Mouse (Mus musculus): ENCODE results near the gene Dgkd. TPM values are rescaled to one million over a fixed set of nuclear protein-coding genes. Genes with fewer than 3 reads are reported as not detected.
"Not testable (repeated sequence)": the region's sequence is repeated elsewhere in the genome, so short reads cannot be mapped to it uniquely, and the experiment has no call there.

Gene Dgkd
- polyA plus RNA-seq, 1 experiment from 2014 or later: 19.7 TPM

GRCm38 (mm10) chr1:87827476-87827875 is 25.6 kb upstream of the Dgkd start:
- not testable (repeated sequence) for H3K9ac ChIP-seq; H3K4me3 ChIP-seq; H3K4me1 ChIP-seq (replicated peaks); H3K36me3 ChIP-seq; H3K4me2 ChIP-seq; H3K9me3 ChIP-seq (replicated peaks); ATAC-seq (replicated peaks; ENCODE audit: insufficient number of reproducible peaks, insufficient read depth, low FRiP score, low read depth); H3K27me3 ChIP-seq; H3K27ac ChIP-seq
- WGBS: 84% methylated on average over 1 of the region's 1 CpGs

GRCm38 (mm10) chr1:87828185-87828584 is 24.9 kb upstream of the Dgkd start:
- no peak overlapping the region for H3K4me3 ChIP-seq
- H3K4me2 ChIP-seq: no peak overlapping the region
- no peak for ATAC-seq (replicated peaks; ENCODE audit: insufficient number of reproducible peaks, insufficient read depth, low FRiP score, low read depth)
- 56% methylated on average over 9 of the region's 9 CpGs for WGBS
- no peaks in the 10 kb centered on the region for H3K36me3 ChIP-seq
- no peaks in the 10 kb centered on the region for H3K27me3 ChIP-seq
- no peaks in the 10 kb centered on the region for H3K9me3 ChIP-seq (replicated peaks)
- peaks cover 8% of the 10 kb centered on the region; the same call in 1 of the 2 replicates for H3K4me1 ChIP-seq (replicated peaks)
- H3K27ac ChIP-seq: no peak overlapping the region
- no peak overlapping the region for H3K9ac ChIP-seq

GRCm38 (mm10) chr1:87828926-87829580 is 24.0 kb upstream of the Dgkd start:
- no peak overlapping the region for H3K4me3 ChIP-seq
- H3K4me2 ChIP-seq: no peak overlapping the region
- 47% methylated on average over 7 of the region's 7 CpGs for WGBS
- H3K9ac ChIP-seq: no peak overlapping the region
- H3K27me3 ChIP-seq: no peaks in the 10 kb centered on the region
- H3K27ac ChIP-seq: peak overlapping the region; percentile 42
- H3K36me3 ChIP-seq: no peaks in the 10 kb centered on the region
- ATAC-seq (replicated peaks; ENCODE audit: insufficient number of reproducible peaks, insufficient read depth, low FRiP score, low read depth): no peak
- no peaks in the 10 kb centered on the region for H3K9me3 ChIP-seq (replicated peaks)
- peaks cover 8% of the 10 kb centered on the region; the same call in 1 of the 2 replicates for H3K4me1 ChIP-seq (replicated peaks)

GRCm38 (mm10) chr1:87829621-87830211 is 23.4 kb upstream of the Dgkd start:
- Histone ChIP-seq H3K4me3 (no peak overlapping the region), H3K9ac (no peak overlapping the region), H3K27ac (peak overlapping the region; percentile 42), H3K9me3 (replicated peaks) (no peaks in the 10 kb centered on the region), H3K36me3 (no peaks in the 10 kb centered on the region), H3K4me1 (replicated peaks) (peaks cover 8% of the 10 kb centered on the region; the same call in 1 of the 2 replicates), H3K4me2 (no peak overlapping the region), H3K27me3 (no peaks in the 10 kb centered on the region)
- 38% methylated on average over 6 of the region's 6 CpGs for WGBS
- no peak for ATAC-seq (replicated peaks; ENCODE audit: insufficient number of reproducible peaks, insufficient read depth, low FRiP score, low read depth)

GRCm38 (mm10) chr1:87836453-87836852 is 16.6 kb upstream of the Dgkd start:
- no peaks in the 10 kb centered on the region for H3K27me3 ChIP-seq

GRCm38 (mm10) chr1:87837018-87837417 is 16.1 kb upstream of the Dgkd start:
- Histone ChIP-seq H3K9me3 (replicated peaks) (no peaks in the 10 kb centered on the region), H3K4me1 (replicated peaks) (no peaks in the 10 kb centered on the region), H3K9ac (no peak overlapping the region), H3K4me3 (no peak overlapping the region), H3K27me3 (no peaks in the 10 kb centered on the region), H3K27ac (no peak overlapping the region), H3K4me2 (no peak overlapping the region), H3K36me3 (no peaks in the 10 kb centered on the region)
- ATAC-seq (replicated peaks; ENCODE audit: insufficient number of reproducible peaks, insufficient read depth, low FRiP score, low read depth): no peak
- WGBS: 43% methylated on average over 5 of the region's 5 CpGs

More at GRCm38 (mm10) chr1:87836453-87836852, 16.6 kb upstream of the Dgkd start:
- Histone ChIP-seq H3K4me1 (replicated peaks) (no peaks in the 10 kb centered on the region), H3K36me3 (no peaks in the 10 kb centered on the region), H3K9ac (no peak overlapping the region), H3K4me2 (no peak overlapping the region), H3K4me3 (no peak overlapping the region), H3K9me3 (replicated peaks) (no peaks in the 10 kb centered on the region), H3K27ac (no peak overlapping the region)
- 60% methylated on average over 1 of the region's 1 CpGs for WGBS
- ATAC-seq (replicated peaks; ENCODE audit: insufficient number of reproducible peaks, insufficient read depth, low FRiP score, low read depth): no peak

- no peaks in the 10 kb centered on the region for H3K36me3 ChIP-seq
- no peak overlapping the region for H3K4me2 ChIP-seq
- H3K9ac ChIP-seq: no peak overlapping the region
- no peak overlapping the region for H3K27ac ChIP-seq
- no peaks in the 10 kb centered on the region for H3K27me3 ChIP-seq
- WGBS: 62% methylated on average over 11 of the region's 11 CpGs
- no peaks in the 10 kb centered on the region for H3K4me1 ChIP-seq (replicated peaks)
- H3K9me3 ChIP-seq (replicated peaks): no peaks in the 10 kb centered on the region
- ATAC-seq (replicated peaks; ENCODE audit: insufficient number of reproducible peaks, insufficient read depth, low FRiP score, low read depth): no peak
- H3K4me3 ChIP-seq: no peak overlapping the region
Observed at GRCm38 (mm10) chr1:87840411-87841208, 12.5 kb upstream of the Dgkd start.

GRCm38 (mm10) chr1:87846801-87847474 is 6.1 kb upstream of the Dgkd start:
- H3K9ac ChIP-seq: no peak overlapping the region
- H3K4me1 ChIP-seq (replicated peaks): peaks cover 17% of the 10 kb centered on the region
- H3K27ac ChIP-seq: no peak overlapping the region; the same call in 1 of the 2 replicates
- no peaks in the 10 kb centered on the region for H3K9me3 ChIP-seq (replicated peaks)
- no peak overlapping the region for H3K4me3 ChIP-seq
- ATAC-seq (replicated peaks; ENCODE audit: insufficient number of reproducible peaks, insufficient read depth, low FRiP score, low read depth): peak; percentile 34
- no peaks in the 10 kb centered on the region for H3K36me3 ChIP-seq
- no peak overlapping the region for H3K4me2 ChIP-seq
- WGBS: 26% methylated on average over 2 of the region's 2 CpGs
- no peaks in the 10 kb centered on the region for H3K27me3 ChIP-seq

GRCm38 (mm10) chr1:87847475-87848168 is 5.5 kb upstream of the Dgkd start:
- H3K36me3 ChIP-seq: no peaks in the 10 kb centered on the region
- WGBS: 18% methylated on average over 4 of the region's 4 CpGs
- H3K9me3 ChIP-seq (replicated peaks): no peaks in the 10 kb centered on the region
- H3K9ac ChIP-seq: no peak overlapping the region
- H3K4me1 ChIP-seq (replicated peaks): peaks cover 21% of the 10 kb centered on the region
- H3K27ac ChIP-seq: no peak overlapping the region
- H3K4me2 ChIP-seq: no peak overlapping the region
- no peak overlapping the region for H3K4me3 ChIP-seq
- H3K27me3 ChIP-seq: no peaks in the 10 kb centered on the region
- ATAC-seq (replicated peaks; ENCODE audit: insufficient number of reproducible peaks, insufficient read depth, low FRiP score, low read depth): no peak

- no peaks in the 10 kb centered on the region for H3K9me3 ChIP-seq (replicated peaks)
- 51% methylated on average over 11 of the region's 11 CpGs for WGBS
- no peak overlapping the region for H3K27ac ChIP-seq
- peaks cover 22% of the 10 kb centered on the region for H3K4me1 ChIP-seq (replicated peaks)
- no peak overlapping the region for H3K4me2 ChIP-seq
- no peaks in the 10 kb centered on the region for H3K36me3 ChIP-seq
- H3K27me3 ChIP-seq: no peaks in the 10 kb centered on the region
- no peak overlapping the region for H3K9ac ChIP-seq
- H3K4me3 ChIP-seq: no peak overlapping the region
- no peak for ATAC-seq (replicated peaks; ENCODE audit: insufficient number of reproducible peaks, insufficient read depth, low FRiP score, low read depth)
Observed at GRCm38 (mm10) chr1:87848237-87848996, 4.7 kb upstream of the Dgkd start.

All from heart, embryonic 15.5 days (tissue).